Mouse (Mus musculus): ENCODE data around the gene Slc24a3.

Slc24a3 gene

GRCm38 (mm10) chr2:145541695-145542094, 374.1 kb downstream of the Slc24a3 start:
- no peak for DNase-seq (ENCODE audit: low spot score)

- DNase-seq (ENCODE audit: low spot score), result no peak
Measured at GRCm38 (mm10) chr2:145546071-145546470, 378.5 kb downstream of the Slc24a3 start.

DNA sequence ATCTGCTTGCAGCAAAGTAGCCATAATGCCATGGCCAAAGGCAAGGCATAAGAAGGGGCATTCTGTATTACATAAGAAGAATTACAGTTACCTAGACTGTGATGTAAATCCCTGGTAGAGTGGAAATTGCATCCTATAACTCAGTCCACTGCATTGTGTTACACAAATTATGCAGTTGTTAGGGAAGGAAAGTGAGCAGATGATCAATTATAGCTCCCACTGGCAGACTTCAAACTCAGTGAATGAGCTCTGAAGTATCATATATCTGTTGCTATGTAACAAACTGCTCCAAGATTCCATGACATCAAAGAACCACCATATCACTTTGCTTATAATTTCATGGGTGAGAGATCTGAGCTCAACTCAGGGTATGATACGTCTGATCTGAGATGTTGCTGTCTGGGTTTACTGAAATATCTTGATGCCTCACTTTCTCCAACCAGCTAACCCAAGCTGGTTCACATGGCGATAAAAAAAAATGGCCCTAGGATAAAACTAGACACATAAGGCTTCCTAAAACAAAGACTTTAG, 387.2 kb downstream of the Slc24a3 start:
- no peak for DNase-seq (ENCODE audit: low spot score)

- DNase-seq (ENCODE audit: low spot score), result no peak
Measured at GRCm38 (mm10) chr2:145555713-145556112, 388.2 kb downstream of the Slc24a3 start.

- no peak for DNase-seq (ENCODE audit: low spot score)
Measured at GRCm38 (mm10) chr2:145557361-145557931, 389.9 kb downstream of the Slc24a3 start.

GRCm38 (mm10) chr2:145562493-145562892, 394.9 kb downstream of the Slc24a3 start:
- no peak for DNase-seq (ENCODE audit: low spot score)

- DNase-seq (ENCODE audit: low spot score), result no peak
Measured at GRCm38 (mm10) chr2:145564596-145564995, 397.0 kb downstream of the Slc24a3 start.

GRCm38 (mm10) chr2:145566904-145567303, 399.4 kb downstream of the Slc24a3 start:
- DNase-seq (ENCODE audit: low spot score), result no peak

DNA sequence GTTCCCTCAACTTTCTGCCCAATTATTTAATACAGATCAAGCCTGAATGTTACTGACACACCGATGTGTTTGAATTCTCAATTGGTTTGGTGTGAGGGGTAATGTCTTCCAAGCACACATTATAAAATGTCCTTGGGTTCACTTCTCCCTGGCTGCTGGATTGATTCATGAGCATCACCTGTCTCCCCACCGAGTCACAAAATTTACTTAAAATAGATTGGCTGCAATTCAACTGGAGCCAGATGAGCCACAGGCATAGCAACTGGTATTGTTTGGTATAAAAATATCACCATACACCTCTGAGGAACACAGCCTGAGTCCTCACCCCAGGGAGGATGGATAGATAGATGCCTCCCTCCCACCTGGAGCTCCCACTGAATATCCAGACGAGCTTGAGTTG, 404.4 kb downstream of the Slc24a3 start:
- no peak for DNase-seq (ENCODE audit: low spot score)

DNA sequence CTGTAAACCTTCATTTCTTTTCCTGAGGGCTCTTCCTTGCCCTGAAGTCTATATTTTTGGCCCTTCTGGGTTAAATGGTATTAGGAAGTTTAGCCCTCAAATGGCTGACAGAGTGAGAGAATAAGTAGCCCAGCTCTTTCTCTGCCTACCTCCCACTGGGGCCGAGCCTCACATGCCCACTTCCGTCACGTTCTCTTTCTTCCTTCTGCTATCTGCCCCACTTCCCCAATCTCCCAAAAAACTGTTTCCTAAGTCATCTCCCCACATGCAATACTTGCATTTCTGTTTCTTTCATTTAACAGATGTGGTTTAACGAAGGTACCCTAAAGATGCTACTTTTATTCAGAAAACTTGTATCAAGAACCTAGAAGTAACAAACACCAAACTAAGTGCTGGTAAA, 406.6 kb downstream of the Slc24a3 start:
- no peak for DNase-seq (ENCODE audit: low spot score)

DNA sequence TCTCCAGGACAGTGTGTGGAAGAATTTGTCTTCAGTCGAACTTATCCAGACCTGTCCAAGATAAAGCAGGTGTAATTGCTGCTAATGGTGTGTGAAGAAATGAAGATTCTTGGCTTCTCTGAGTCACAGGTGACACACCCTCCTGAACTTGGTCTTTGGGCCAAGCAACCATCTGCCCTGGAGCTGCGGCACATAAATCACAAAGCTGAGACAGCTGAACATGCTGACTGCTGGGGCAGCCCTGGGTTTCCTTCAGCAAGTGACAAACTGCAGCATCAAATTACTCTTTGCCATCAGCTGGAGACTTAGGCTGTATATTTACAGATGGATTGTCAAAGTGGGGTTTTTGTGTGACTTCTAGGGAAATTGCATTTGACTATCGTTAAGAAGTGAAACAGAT, 415.5 kb downstream of the Slc24a3 start:
- no peak for DNase-seq (ENCODE audit: low spot score)

- DNase-seq (ENCODE audit: low spot score), result no peak
Measured at GRCm38 (mm10) chr2:145585437-145585836, 417.9 kb downstream of the Slc24a3 start.

GRCm38 (mm10) chr2:145588009-145588737, 420.6 kb downstream of the Slc24a3 start:
- no peak for DNase-seq (ENCODE audit: low spot score)

- no peak for DNase-seq (ENCODE audit: low spot score)
Measured at GRCm38 (mm10) chr2:145591881-145592280, 424.3 kb downstream of the Slc24a3 start.

GRCm38 (mm10) chr2:145593649-145594347, 426.2 kb downstream of the Slc24a3 start:
- no peak for DNase-seq (ENCODE audit: low spot score)

GRCm38 (mm10) chr2:145597866-145598265, 430.3 kb downstream of the Slc24a3 start:
- DNase-seq (ENCODE audit: low spot score), result no peak

- DNase-seq (ENCODE audit: low spot score), result no peak
Measured at GRCm38 (mm10) chr2:145607844-145608243, 440.3 kb downstream of the Slc24a3 start.

- no peak for DNase-seq (ENCODE audit: low spot score)
Measured at GRCm38 (mm10) chr2:145610796-145611705, 443.5 kb downstream of the Slc24a3 start.

GRCm38 (mm10) chr2:145612937-145613336, 445.4 kb downstream of the Slc24a3 start:
- no peak for DNase-seq (ENCODE audit: low spot score)

- DNase-seq (ENCODE audit: low spot score), result no peak
Measured at GRCm38 (mm10) chr2:145613705-145614104, 446.2 kb downstream of the Slc24a3 start.

- no peak for DNase-seq (ENCODE audit: low spot score)
Measured at GRCm38 (mm10) chr2:145619688-145620087, 452.1 kb downstream of the Slc24a3 start.

- no peak for DNase-seq (ENCODE audit: low spot score)
Measured at GRCm38 (mm10) chr2:145620709-145621108, 453.2 kb downstream of the Slc24a3 start.

All from ovary, postnatal 10 days (tissue).